Mouse (Mus musculus) small intestine, adult 2 months (tissue): ENCODE measurements around the gene Psmb6.

Source experiments
- CTCF ChIP-seq: fragments of 200-500 bp; IDR thresholded peaks from 2 replicates; pipeline ENCODE4 v1.5.1; 2012; ENCODE audit warnings: low read depth, mild to moderate bottlenecking, control low read depth, inconsistent platforms, low read length, moderate library complexity, mixed read lengths; ENCODE audit not compliant: insufficient replicate concordance, insufficient read length; ENCODE audit errors: extremely low read depth
- POLR2A ChIP-seq: fragments of 200-500 bp; IDR thresholded peaks from 2 replicates; pipeline ENCODE4 v1.6.1; 2012; ENCODE audit warnings: low read depth, mild to moderate bottlenecking, control low read depth, inconsistent platforms, low read length, moderate library complexity

DNA sequence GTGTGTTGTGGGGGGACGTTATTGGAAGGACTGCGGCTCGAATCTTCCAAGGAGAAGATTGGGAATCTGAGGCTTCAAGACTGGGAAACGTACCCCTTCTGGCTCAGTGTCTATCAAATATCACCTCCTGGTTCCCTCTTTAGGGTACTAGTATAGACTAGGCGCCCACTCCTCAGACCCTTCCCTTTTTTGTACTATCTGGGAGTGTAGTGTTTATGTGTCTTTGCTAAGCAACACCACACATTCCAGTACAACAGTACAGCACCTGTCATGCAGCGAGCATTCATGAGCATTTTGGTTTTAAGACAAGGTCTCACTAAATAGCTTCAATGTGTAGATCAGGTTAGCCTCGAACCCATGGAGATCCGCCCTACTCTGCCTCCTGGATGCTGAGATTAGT is 26.4 kb downstream of the Psmb6 start:
- TF ChIP-seq POLR2A, result no peak
- no peak for TF ChIP-seq CTCF
